In the genomic region with DNA sequence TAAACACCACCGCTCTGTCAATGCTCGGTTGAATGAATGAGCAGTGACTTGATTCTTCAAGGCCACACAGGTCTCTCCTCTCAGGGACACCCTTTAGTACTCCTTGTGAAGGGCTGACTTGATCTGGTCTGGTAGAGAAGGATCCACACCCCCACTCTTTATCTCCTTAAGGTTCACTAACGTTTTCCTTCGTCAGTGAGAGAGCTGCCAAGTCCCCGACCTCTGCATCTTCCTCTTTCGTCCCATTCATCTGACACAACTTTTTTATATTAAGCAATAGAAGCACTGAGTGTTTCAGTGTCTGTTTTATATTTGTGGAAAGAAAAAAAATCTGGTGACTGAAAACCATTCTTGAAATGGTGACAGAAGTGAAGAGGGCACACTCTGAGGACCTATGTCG, we compare ENCODE assay signal across 30 mouse cellular contexts. TPM values are rescaled to one million over a fixed set of nuclear protein-coding genes. Genes with fewer than 3 reads are reported as not detected.
DNase-seq lines count a peak whose midpoint lies in the region; ATAC-seq and TF ChIP-seq lines count a peak whose summit lies in the region.
"Had no signal": no experiment of that assay in that cellular context is flagged by ENCODE, and none has a peak within 500 bp of the region (broad histone marks: within the 10 kb centered on the region; RNA-seq: fewer than 3 reads in every experiment).

No protein-coding gene starts in this region.

- no peak for ATAC-seq in lung, postnatal 0 days
- peak; percentile 55 for ATAC-seq in common myeloid progenitor, adult 5-6 weeks (replicated peaks; ENCODE audit: low read depth, poor library complexity, severe bottlenecking)
- ATAC-seq in megakaryocyte progenitor cell, adult 5-6 weeks (replicated peaks; ENCODE audit: poor library complexity): peak; percentile 56
- ATAC-seq in intestine, postnatal 0 days: no peak
- ATAC-seq: forebrain, embryonic 13.5 days; forebrain, embryonic 16.5 days; hindbrain, postnatal 0 days; inflammation-experienced regulatory T-cells, adult 6 months; Patski had no signal

- H3K4me3 ChIP-seq in lung, postnatal 0 days (ENCODE audit: low read depth, low read length): no peak overlapping the region
- no peak overlapping the region for H3K4me3 ChIP-seq in MEL (ENCODE audit: control insufficient read depth in 1 of 2, insufficient read depth in 1 of 2, low read depth in 2 of 2, low read length in 2 of 2)
- H3K4me3 ChIP-seq in intestine, postnatal 0 days (ENCODE audit: low read depth, low read length): no peak overlapping the region
- H3K4me3 ChIP-seq: embryonic facial prominence, embryonic 10.5 days; embryonic facial prominence, embryonic 13.5 days; erythroblast, embryonic 14.5 days; forebrain, embryonic 13.5 days; heart, embryonic 10.5 days; heart, embryonic 13.5 days had no signal

- DNase-seq in lung, postnatal 25 days (ENCODE audit: low spot score): peak; percentile 24
- no peak for DNase-seq in lung, postnatal 0 days (ENCODE audit: low spot score)
- DNase-seq in MEL (ENCODE audit: low read depth, low spot score): peak; percentile 66
- DNase-seq in right cerebral cortex, postnatal 36 days (ENCODE audit: low spot score in 2 of 2): no peak
- DNase-seq: adrenal gland, postnatal 10 days; adrenal gland, postnatal 36 days; cerebellum, adult 11 months; cerebellum, adult 2 months; cerebellum, adult 9-11 months; cerebellum, postnatal 25 days; embryo, embryonic 11 days; gastrocnemius, postnatal 10 days; gastrocnemius, postnatal 36 days; heart, adult 18-20 months; heart, postnatal 14 days; heart, postnatal 4 days had no signal

- no peaks in the 10 kb centered on the region for H3K36me3 ChIP-seq in lung, postnatal 0 days (ENCODE audit: insufficient read depth, low read length)
- peaks cover 0 to 3% of the 10 kb centered on the region in 2 experiments; a peak in 2 of 4 replicates for H3K36me3 ChIP-seq in MEL (ENCODE audit: control insufficient read depth in 1 of 2, insufficient read depth in 2 of 2, low read length in 2 of 2)
- H3K36me3 ChIP-seq in intestine, postnatal 0 days (ENCODE audit: control insufficient read depth, insufficient read depth): no peaks in the 10 kb centered on the region
- H3K36me3 ChIP-seq: embryonic facial prominence, embryonic 10.5 days; embryonic facial prominence, embryonic 13.5 days; heart, embryonic 10.5 days; heart, embryonic 13.5 days had no signal

- H3K27ac ChIP-seq in lung, postnatal 0 days (ENCODE audit: low read length): no peak overlapping the region
- no peak overlapping the region for H3K27ac ChIP-seq in MEL (ENCODE audit: control insufficient read depth, low read depth, low read length)
- no peak overlapping the region for H3K27ac ChIP-seq in intestine, postnatal 0 days (ENCODE audit: low read depth, low read length)
- H3K27ac ChIP-seq: embryonic facial prominence, embryonic 10.5 days; embryonic facial prominence, embryonic 13.5 days; forebrain, embryonic 13.5 days; heart, embryonic 10.5 days; heart, embryonic 13.5 days; hindbrain, embryonic 14.5 days; hindbrain, postnatal 0 days had no signal

- TF ChIP-seq POLR2A in MEL (IDR thresholded peaks at IDR 0.05; ENCODE audit: control insufficient read depth in 1 of 2, insufficient read depth in 1 of 2, low read depth in 1 of 2, low read length in 2 of 2, poor library complexity in 1 of 2): no peak

- H3K4me2 ChIP-seq in lung, postnatal 0 days (replicated peaks; ENCODE audit: low read depth, low read length): no peak overlapping the region
- H3K4me2 ChIP-seq in intestine, postnatal 0 days (replicated peaks; ENCODE audit: low read depth): no peak overlapping the region
- H3K4me2 ChIP-seq: embryonic facial prominence, embryonic 13.5 days; forebrain, embryonic 13.5 days; heart, embryonic 13.5 days; hindbrain, embryonic 14.5 days had no signal

- no peak for TF ChIP-seq EP300 in lung, postnatal 0 days (IDR thresholded peaks at IDR 0.05)
- TF ChIP-seq EP300 in MEL (IDR thresholded peaks at IDR 0.05; ENCODE audit: low read depth in 1 of 2, low read length in 2 of 2): peak; percentile 43 to 59; a peak in 2 of 4 replicates

- no peaks in the 10 kb centered on the region for H3K4me1 ChIP-seq in lung, postnatal 0 days (ENCODE audit: insufficient read depth, low read depth, low read length)
- H3K4me1 ChIP-seq in MEL (ENCODE audit: control insufficient read depth in 1 of 2, insufficient read depth in 2 of 2, low read length in 2 of 2): peaks cover 8 to 11% of the 10 kb centered on the region in 2 experiments; a peak in 3 of 4 replicates
- no peaks in the 10 kb centered on the region for H3K4me1 ChIP-seq in intestine, postnatal 0 days (replicated peaks; ENCODE audit: control insufficient read depth, insufficient read depth, low read length)
- H3K4me1 ChIP-seq: embryonic facial prominence, embryonic 10.5 days; embryonic facial prominence, embryonic 13.5 days; forebrain, embryonic 13.5 days; heart, embryonic 10.5 days; heart, embryonic 13.5 days had no signal

- no peak overlapping the region for H3K9ac ChIP-seq in lung, postnatal 0 days (replicated peaks; ENCODE audit: low read depth)
- H3K9ac ChIP-seq in MEL (ENCODE audit: control insufficient read depth, low read depth, low read length, poor library complexity, severe bottlenecking): no peak overlapping the region
- no peak overlapping the region for H3K9ac ChIP-seq in intestine, postnatal 0 days (ENCODE audit: low read depth, low read length)
- H3K9ac ChIP-seq: embryonic facial prominence, embryonic 13.5 days; forebrain, embryonic 13.5 days; heart, embryonic 13.5 days; hindbrain, embryonic 14.5 days had no signal

- no peak for TF ChIP-seq RAD21 in MEL (IDR thresholded peaks at IDR 0.05; ENCODE audit: low read depth, low read length)

- whole genome bisulfite sequencing in lung, postnatal 0 days: 57% methylated on average over 7 of the region's 7 CpGs
- 63% methylated on average over 7 of the region's 7 CpGs for WGBS in intestine, postnatal 0 days

- no peaks in the 10 kb centered on the region for H3K79me2 ChIP-seq in MEL (ENCODE audit: control insufficient read depth, insufficient read depth, low read length, poor library complexity)

- no peaks in the 10 kb centered on the region for H3K27me3 ChIP-seq in lung, postnatal 0 days (replicated peaks; ENCODE audit: insufficient read depth, low read length)
- H3K27me3 ChIP-seq in MEL (ENCODE audit: control insufficient read depth in 1 of 2, insufficient read depth in 2 of 2, low read length in 2 of 2): no peaks in the 10 kb centered on the region; a peak in 1 of 4 replicates
- no peaks in the 10 kb centered on the region for H3K27me3 ChIP-seq in intestine, postnatal 0 days (replicated peaks; ENCODE audit: control insufficient read depth, insufficient read depth, low read length)
- H3K27me3 ChIP-seq: embryonic facial prominence, embryonic 13.5 days; forebrain, embryonic 13.5 days; heart, embryonic 13.5 days; Patski had no signal

- TF ChIP-seq CTCF in lung, postnatal 0 days (IDR thresholded peaks at IDR 0.05): no peak
- TF ChIP-seq CTCF in MEL (IDR thresholded peaks at IDR 0.05 in 2 of 3, conservative IDR thresholded peaks at IDR 0.05 in 1 of 3; ENCODE audit: control insufficient read depth in 1 of 3, insufficient read depth in 1 of 3, low read depth in 2 of 3, low read length in 3 of 3, poor library complexity in 1 of 3, severe bottlenecking in 1 of 3): no peak
- TF ChIP-seq CTCF in intestine, postnatal 0 days (IDR thresholded peaks at IDR 0.05; ENCODE audit: low read depth): no peak

- H3K9me3 ChIP-seq in lung, postnatal 0 days (ENCODE audit: low read length): no peaks in the 10 kb centered on the region
- H3K9me3 ChIP-seq in MEL (replicated peaks; ENCODE audit: insufficient read depth, low read length): no peaks in the 10 kb centered on the region
- no peaks in the 10 kb centered on the region for H3K9me3 ChIP-seq in intestine, postnatal 0 days (ENCODE audit: control insufficient read depth)
- H3K9me3 ChIP-seq: embryonic facial prominence, embryonic 10.5 days; embryonic facial prominence, embryonic 13.5 days; forebrain, embryonic 13.5 days; heart, embryonic 10.5 days; heart, embryonic 13.5 days had no signal

TF ChIP-seq in MEL, 35 proteins besides CTCF, POLR2A, EP300 and RAD21:
- TF ChIP-seq ETS1 (IDR thresholded peaks at IDR 0.05; ENCODE audit: low read depth, low read length): no peak
- no peak for TF ChIP-seq ZNF384 (IDR thresholded peaks at IDR 0.05; ENCODE audit: low read depth, low read length)
- no peak for TF ChIP-seq KAT2A (conservative IDR thresholded peaks at IDR 0.05; ENCODE audit: low read depth, low read length)
- no peak for TF ChIP-seq USF2 (IDR thresholded peaks at IDR 0.05; ENCODE audit: borderline replicate concordance in 1 of 2, insufficient read depth in 1 of 2, low read depth in 1 of 2, low read length in 2 of 2)
- TF ChIP-seq GATA1 (IDR thresholded peaks at IDR 0.05; ENCODE audit: low read depth, low read length): peak; percentile 61

RNA-seq across cellular contexts. Expression of gene Scel, which starts 31.6 kb away (rescaled TPM):
- 8.5 and 9.5 TPM in 2 replicates for polyA plus RNA-seq in lung, postnatal 0 days (2015; fragmentation: Nextera tagmentation; extraction: Ambion mirVana)
- not detected in 2 replicates for total RNA-seq in MEL (2012; rRNA removed)
- not detected for polyA plus RNA-seq in MEL (2012; ENCODE audit: insufficient read depth in 1 of 2, insufficient read length in 2 of 2, low read depth in 1 of 2, low replicate concordance in 2 of 2, missing spikeins in 1 of 2)
- total RNA-seq in common myeloid progenitor, adult 5-6 weeks (2017): not detected in 2 replicates
- not detected in 2 replicates for total RNA-seq in megakaryocyte progenitor cell, adult 5-6 weeks (2015)
- not detected in 2 replicates for total RNA-seq in megakaryocyte progenitor cell, adult 5-6 weeks (2017)
- polyA plus RNA-seq in intestine, postnatal 0 days (2015; fragmentation: Nextera tagmentation; extraction: Ambion mirVana): 0.48 and 0.59 TPM in 2 replicates
- total RNA-seq: adrenal gland, postnatal 10 days had no signal
- polyA plus RNA-seq: erythroblast, embryonic 14.5 days; forebrain, embryonic 16.5 days had no signal

Comparison
In these comparisons a context has a peak if more than half of its experiments do, and no peak if none do; other contexts are left out.
1. DNase-seq: peak in lung, postnatal 25 days (single experiment) and MEL (single experiment); none in lung, postnatal 0 days (single experiment) and right cerebral cortex, postnatal 36 days (0 of 2).
2. ATAC-seq: peak in common myeloid progenitor, adult 5-6 weeks (single experiment) and megakaryocyte progenitor cell, adult 5-6 weeks (single experiment); none in lung, postnatal 0 days (single experiment) and intestine, postnatal 0 days (single experiment).